Mouse (Mus musculus): Measurements from ENCODE around the gene Bhlhe41.

Gene Bhlhe41

DNA sequence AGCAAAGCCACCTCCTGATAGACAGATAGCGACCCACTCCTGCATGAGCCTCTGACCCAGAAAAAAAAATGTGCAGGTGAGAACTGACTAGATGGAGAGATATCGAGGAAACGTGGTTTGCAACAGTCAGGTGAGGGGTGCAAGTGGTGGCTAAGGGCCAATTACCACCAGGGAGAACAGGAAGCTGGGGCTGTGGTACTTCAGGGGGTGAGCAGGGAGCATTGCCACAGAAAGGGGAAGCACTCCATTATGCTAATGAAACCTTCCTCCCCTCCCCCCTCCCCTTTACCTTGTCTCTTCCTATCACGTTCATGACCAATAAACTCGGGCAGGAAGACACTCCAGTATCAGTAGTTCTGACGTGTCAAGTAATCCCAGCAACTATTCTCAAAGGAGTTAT, 30.0 kb downstream of the Bhlhe41 start:
- no peak for DNase-seq (ENCODE audit: low spot score)

DNA sequence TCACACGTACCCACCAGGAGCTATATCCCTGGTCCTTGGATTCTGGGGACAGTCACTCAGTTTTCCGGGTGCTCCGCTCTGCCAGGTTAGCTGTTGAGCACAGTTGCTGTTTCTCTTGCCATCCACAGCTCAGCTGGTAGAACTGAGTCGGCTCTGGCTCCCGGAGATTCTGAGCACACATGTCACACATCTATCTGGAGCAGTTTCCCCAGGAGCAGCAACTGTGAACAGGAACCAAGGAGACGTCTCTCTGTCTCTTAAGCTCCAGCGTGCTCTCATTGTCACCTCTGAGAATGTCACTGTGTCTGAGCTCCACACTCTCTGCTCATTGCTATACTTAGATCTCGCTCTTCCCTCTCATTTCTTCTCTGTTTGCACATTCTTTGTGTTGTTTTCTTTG, 32.4 kb downstream of the Bhlhe41 start:
- DNase-seq (ENCODE audit: low spot score) = no peak

GRCm38 (mm10) chr6:145830617-145831016, 34.7 kb downstream of the Bhlhe41 start:
- DNase-seq (ENCODE audit: low spot score) = no peak

DNA sequence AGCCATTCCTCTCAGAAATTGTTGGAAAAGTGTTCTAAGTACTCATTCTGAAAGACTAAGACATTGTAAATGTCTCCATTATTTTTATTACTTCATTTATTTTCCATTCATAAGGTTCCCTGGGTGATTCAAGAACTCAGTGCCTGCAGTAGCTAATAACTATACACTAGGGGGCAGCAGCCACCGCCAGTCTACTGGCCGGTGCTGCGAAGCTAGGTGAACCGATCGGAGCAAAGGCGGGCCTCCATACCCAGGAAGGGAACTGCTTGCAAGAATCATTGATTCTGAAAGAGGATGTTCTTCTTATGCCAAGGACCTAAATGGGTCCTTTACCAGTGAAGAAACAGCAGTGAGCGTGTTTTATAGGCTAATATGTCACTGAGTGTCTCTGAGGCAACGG, 35.2 kb downstream of the Bhlhe41 start:
- peak; percentile 57 for DNase-seq (ENCODE audit: low spot score)

GRCm38 (mm10) chr6:145829062-145829835, 36.1 kb downstream of the Bhlhe41 start:
- no peak for DNase-seq (ENCODE audit: low spot score)

DNA sequence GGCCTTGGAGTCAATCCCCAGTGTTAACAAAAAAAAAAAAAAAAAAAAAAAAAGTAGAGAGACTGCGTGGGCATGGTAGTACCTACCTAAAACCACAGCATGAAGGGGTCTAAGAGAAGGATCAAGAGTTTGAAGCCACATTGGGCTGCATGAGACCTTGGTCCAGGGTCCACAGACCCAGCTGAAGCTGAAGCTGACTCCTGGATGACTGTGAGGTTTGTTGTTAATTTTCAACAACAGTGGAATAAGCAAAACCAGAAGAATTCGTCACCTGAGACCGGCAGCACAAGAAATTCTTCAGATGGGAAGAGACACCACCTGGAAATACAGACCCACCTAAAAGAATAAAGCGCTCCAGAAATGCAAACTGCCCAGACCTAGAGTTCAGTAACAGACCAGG, 39.1 kb downstream of the Bhlhe41 start:
- no peak for DNase-seq (ENCODE audit: low spot score)

DNA sequence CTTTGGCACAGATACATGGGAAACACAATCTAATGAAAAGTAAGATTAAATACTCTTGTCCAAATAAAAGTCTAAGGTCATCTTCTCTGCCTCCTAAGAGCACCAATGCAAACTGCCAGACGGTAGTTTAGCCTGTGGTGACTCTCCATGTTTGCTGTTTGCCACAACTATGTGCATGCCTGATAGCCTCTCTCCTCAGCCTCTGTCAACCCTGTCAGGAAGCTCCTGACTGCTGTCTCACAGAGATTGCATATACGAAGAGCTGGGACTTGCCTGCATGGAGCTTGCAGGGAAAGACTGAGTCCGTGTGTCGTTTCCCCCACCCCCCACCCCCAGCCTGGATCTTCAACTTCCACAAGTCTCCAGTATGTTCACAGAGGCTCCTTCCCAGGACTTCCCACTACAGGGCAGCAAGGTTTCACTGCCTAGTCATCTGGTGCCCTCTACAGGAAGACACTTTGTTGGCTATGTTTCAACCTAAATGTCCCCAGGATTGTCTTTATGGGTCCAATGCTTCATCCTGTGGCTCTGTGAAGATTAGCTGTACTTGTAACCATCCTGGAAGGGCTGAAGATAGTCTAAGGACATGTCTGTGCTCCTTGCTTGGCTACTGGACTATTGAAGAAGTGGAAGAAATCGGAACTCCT, 41.6 kb downstream of the Bhlhe41 start:
- no peak for DNase-seq (ENCODE audit: low spot score)

DNA sequence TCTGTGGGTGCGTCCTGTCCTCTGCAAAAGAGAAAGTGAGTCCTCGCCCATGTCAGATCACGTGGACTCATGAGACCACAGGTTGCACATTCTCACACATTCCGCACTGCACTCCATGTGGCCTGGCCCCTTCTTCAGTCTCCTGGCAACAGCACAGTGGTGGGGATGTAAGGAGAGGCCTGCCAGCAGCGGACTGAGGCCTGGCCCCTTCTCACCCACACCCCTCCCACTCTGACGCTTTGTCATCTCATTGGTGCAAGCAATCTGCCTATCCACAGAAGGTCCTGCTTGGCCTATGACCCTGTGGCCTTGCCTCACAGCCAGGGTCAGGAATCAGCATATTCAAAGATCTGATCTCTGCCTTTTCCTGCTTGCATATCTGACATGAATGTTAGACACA, 42.3 kb downstream of the Bhlhe41 start:
- no peak for DNase-seq (ENCODE audit: low spot score)

- no peak for DNase-seq (ENCODE audit: low spot score)
Measured at GRCm38 (mm10) chr6:145822218-145822617, 43.1 kb downstream of the Bhlhe41 start.

- no peak for DNase-seq (ENCODE audit: low spot score)
Measured at GRCm38 (mm10) chr6:145819151-145819550, 46.2 kb downstream of the Bhlhe41 start.

- DNase-seq (ENCODE audit: low spot score) = no peak
Measured at GRCm38 (mm10) chr6:145815200-145815599, 50.2 kb downstream of the Bhlhe41 start.

DNA sequence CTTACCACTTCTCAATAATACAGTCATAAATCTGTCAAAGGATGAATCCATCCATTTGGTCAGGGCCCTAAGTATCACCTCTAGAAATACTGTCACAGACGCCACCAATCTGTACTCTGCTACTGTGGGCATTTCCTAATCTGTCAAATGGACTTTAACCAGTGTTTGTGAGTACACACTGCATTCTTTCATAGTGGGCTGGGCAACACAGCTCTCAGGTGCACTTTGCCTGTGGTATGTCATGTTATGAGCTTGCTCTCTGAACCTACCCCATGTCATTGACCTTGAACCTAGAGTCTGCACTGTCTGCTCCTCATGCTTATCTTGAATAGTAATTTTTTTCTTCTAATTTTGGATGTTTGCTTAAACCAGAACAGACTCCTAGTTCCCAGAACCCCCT, 54.2 kb downstream of the Bhlhe41 start:
- no peak for DNase-seq (ENCODE audit: low spot score)

DNA sequence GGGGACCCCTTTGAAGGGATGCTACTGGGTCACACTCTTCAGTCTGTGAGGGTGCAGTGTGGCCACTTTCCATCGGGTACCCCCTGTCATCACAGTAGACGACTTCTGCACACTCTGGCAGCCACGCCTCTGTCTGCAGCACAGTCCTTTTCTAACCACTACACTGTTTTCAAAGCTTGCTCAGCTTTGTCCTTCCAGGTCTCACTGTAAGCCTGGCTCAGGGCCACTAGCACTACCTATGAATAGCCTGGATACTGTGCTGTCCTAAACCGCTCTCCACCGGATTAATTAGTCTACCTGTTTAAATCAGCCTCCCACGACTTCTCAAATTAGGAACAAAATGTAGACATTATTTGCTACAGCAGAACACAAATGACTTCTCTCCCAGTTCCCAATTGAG, 55.3 kb downstream of the Bhlhe41 start:
- DNase-seq (ENCODE audit: low spot score) = no peak

DNA sequence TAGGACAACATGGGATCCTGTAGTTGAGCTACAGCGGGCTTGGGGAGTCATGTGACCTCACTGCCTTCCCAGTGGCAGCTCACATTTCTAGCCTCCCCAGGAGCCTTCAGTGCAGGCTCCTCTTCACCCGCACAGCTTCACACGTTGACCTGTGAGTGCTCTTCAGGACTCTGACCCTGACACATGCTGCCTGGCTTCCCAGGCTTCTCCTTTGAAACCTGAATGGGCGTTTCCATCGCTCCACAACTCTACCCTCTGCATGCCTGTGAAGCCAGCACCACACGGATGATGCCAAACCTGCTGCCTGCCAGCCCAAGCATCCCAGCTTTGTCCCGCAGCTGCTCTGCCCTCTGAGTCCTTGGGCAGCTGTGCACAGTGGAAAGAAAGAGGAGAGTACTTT, 55.8 kb downstream of the Bhlhe41 start:
- no peak for DNase-seq (ENCODE audit: low spot score)

All from layer of hippocampus, adult 9-10 months (tissue).